Mouse (Mus musculus): ENCODE measurements around the gene Prrc2b.

Prrc2b gene

DNA sequence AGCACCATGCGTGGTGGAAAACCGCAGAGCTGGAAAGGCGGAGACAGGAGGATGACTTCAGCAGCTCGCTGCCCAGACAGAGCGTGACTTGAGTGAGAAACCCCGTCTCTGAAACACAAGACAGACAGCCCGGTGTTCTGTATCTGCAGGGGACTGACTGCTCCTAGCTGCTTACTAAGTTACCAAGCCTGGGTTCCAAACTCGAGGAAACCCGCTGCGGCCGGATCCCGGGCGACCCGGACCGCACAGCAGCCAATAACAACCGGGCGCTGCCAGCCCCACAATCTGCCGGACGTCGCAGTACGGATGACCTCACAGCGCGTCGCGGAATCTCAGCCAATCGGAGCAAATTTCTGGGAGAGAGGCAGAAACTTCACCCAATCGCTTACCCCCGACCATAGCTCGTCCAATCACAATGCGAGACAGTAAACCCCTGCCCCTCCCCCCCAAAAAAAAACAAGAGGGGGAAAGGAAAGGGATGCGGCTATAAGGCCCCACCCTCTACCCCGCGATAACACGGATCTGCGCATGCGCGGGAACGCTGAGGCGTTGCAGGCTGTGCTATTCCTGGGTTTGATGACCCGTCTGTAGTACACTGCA is 13.1 kb upstream of the Prrc2b start:
- DNase-seq (ENCODE audit: low spot score in 2 of 2) = peak; percentile 95 to 97

DNA sequence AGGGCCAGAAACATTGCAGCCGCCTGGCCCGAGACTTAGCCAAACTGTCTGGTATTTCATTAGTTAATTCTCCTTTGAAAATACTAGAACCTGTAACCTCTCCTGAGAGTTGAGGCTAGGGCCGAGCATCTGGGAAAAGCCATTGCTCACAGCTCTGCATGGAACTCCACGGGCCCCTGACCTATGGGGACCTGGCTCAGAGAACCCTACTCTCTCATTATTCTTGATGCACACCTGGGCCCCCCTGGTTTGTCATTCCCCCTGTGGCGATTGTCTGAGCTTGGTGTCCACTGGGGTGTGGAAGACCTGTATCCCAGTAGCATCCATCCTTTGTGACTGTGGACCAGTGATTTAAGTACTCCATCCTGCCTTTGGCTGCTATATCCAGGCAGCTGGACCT is 11.5 kb upstream of the Prrc2b start:
- DNase-seq (ENCODE audit: low spot score in 2 of 2) = no peak

DNA sequence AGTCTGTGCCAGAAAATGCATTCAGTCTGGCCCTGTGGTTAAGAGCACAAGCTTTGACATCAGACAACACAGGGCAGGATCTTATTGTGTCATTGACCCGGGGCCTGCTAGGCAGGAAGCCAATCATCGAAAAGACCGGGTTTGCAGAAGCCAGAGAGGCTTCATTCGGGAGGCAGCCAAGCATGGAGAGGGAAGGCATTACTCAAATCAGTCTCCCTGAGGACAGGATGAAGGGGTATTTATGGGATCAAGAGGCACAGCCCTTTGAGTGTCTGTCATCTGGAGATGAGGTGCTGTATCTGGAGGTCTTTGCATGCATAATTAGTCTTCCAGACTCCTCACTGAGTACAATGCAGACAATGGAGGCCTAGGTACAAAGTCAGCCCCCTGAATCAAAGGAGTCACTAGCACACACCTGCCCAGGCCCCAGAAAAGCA is 10.4 kb upstream of the Prrc2b start:
- DNase-seq (ENCODE audit: low spot score in 2 of 2) = no peak

DNA sequence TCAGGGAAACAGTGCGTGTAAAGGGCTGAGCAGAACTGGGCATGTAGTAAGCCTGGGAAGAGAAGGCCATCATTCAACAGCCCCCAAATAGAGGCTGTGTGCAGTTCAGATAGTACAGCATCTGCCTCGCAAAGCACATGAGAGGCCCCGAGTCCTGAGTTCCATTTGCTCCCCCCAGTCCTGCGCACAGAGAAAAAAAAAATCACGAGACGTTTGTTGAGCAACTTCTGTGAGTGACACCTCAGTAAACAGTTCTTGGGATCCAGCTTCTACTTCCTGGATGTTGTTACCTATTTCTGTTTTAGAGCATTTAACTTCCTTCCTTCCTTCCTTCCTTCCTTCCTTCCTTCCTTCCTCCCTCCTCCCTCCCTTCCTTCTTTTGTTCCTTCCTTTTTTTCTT is 9.3 kb upstream of the Prrc2b start:
- no peak for DNase-seq (ENCODE audit: low spot score in 2 of 2)

DNA sequence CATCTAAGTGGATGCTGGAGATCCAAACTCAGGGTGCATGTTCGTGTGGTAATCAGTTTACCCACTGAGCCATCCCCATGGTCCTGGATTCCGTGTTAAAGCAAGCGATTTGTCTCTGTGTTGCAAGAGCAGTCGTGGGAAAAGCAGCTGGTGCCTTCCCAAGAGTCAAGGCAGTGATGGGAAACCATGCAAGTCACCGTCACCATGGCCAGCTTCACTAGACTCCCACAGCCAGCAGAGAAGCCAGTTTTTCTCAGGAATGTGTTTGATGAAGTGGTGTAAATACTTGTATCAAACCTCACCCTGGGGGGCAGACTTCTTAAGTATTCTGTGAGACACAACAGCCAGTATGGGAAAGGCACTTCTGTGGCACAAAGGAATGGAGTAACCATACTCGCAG is 8.5 kb upstream of the Prrc2b start:
- DNase-seq (ENCODE audit: low spot score in 2 of 2) = no peak

DNA sequence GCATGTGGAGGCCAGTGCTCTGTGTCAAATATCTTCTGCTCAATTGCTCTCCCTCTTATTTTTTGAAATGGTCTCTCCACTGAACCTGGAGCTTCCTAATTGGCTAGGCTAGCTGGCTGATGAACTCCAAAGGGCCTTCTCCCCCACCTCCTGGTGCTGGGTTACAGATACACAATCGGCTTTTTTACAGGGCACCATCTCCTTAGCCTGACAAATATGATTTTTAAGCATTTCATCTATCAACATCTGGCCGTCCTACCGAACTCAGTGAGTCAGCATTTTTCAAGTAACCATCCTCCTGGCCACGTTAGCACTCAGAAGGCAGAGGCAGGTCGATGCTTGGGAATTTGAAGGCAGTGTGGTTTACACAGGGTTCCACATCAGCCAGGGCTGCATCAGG is 6.2 kb upstream of the Prrc2b start:
- no peak for DNase-seq (ENCODE audit: low spot score in 2 of 2)

DNA sequence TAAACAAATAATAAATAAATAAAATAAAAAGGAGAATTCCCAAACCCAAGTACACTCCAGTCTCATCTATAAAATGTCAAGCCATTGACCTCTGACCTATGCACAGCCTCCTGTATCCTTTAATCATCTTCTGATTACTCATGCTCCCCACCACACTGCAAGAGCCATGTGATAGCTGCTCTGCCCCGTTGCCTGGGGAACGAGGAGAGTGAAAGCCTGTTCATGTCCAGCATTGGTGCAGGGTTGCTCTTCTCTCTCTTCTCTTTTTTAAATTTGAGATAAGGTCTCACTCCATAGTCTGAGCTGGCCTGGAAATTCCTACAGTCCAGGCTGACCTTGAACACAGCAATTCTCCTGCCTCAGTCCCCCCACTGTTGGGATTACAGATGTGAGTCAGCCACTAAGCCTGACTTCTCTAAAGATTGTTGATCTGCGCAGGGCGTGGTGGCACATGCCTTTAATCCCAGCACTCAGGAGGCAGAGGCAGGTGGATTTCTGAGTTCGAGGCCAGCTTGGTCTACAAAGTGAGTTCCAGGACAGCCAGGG is 4.2 kb upstream of the Prrc2b start:
- DNase-seq (ENCODE audit: low spot score in 2 of 2) = no peak

DNA sequence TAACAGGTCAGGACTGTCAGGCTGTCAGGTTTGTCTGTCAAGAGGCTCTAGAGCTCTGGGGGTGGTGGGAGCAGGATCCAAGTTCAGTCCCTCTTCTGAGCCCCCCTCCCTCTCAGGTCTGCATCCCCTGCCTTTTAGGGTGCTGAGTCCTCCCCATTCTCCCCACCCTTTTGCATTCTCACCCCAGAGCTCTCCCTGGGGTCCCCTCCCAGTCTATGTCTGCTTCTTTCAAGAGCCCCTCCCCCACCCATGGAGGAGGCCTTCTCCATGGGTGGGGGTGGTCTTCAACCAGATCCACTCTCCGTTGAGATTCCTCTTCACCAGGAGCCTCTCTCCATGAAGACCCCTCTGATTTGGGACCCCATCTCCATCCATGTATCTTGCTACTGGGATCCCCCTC is 747 bp upstream of the Prrc2b start:
- DNase-seq (ENCODE audit: low spot score in 2 of 2) = no peak

DNA sequence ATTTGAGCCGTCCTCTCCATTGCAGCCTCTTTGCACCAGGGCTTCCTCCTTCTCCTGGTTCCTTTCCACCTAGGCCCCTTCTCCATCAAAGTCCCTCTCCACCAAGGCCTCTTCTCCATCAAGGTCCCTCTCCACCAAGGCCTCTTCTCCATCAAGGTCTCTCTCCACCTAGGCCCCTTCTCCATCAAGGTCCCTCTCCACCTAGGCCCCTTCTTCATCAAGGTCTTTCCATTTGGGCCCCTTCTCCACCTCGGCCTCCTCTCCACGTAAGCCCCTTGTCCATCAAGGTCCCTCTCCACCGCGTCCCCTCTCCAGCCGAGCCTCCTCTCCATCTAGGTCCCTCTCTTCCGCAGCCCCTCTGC is 339 bp upstream of the Prrc2b start:
- DNase-seq (ENCODE audit: low spot score in 2 of 2) = no peak

DNA sequence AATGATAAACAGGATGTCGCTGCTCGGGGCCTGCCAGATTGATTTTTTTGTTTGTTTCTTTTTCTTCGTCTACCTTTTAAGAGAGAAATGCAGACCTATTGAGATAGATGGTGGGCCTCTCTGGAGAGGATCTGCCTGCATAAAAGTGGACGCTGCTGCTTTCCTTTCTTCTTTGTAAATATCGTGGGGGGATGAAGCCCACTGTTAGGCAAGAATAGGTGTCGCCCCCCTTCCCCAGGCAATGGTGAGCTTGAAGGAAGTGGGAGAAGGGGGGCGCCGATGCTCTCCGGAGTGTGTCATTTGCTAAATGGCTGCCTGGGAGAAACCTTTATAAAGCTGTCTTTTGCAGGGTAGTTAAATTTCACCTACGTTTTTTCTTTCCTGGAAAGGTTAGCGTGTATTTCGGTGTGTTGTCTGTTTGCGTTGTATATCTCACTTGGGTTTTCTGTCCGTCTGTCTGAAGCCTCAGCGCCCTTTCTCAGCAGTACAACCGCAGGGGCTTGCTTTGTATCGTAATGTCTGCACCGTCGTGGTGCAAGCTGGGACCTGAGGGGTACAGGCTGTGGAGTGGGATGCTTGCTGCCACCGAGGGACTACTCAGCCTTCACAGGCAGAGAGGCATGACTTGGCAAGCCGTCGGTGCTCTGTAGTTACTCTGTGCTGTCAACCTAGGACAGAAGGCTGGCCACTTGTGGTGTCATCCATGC is 931 bp downstream of the Prrc2b start:
- DNase-seq (ENCODE audit: low spot score in 2 of 2) = no peak

DNA sequence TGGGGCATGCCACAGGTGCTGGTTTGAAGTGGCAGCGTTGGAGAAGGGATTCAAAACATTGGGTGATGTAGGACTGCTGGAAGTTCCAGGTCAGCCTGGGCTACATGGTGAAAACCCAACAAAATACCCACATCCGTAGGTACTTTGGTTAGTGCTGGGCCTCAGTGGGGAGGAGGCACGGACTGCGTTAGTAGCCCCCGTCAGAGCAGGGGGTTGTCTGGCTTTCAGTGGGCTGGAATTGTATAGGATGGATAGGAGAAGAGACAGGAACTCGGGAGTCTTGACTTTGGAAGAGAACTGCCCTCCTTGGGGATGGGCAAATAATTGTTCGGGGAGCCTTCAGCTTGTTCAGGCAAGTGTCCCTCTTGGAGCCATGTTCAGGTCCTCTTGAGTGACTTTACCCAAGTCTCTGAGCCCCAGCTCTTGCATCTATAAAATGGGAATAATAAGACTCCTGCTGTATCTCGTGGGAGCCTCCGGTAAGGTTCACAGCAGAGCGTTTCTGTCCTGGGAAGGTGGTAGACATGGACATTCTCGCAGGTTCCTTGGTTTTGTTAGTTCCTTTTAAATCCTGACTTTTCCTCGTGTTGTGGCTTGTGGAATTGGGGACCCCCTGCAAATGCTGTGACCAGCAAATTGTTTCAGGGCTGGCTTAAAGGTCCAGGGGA is 1.6 kb downstream of the Prrc2b start:
- no peak for DNase-seq (ENCODE audit: low spot score in 2 of 2)

DNA sequence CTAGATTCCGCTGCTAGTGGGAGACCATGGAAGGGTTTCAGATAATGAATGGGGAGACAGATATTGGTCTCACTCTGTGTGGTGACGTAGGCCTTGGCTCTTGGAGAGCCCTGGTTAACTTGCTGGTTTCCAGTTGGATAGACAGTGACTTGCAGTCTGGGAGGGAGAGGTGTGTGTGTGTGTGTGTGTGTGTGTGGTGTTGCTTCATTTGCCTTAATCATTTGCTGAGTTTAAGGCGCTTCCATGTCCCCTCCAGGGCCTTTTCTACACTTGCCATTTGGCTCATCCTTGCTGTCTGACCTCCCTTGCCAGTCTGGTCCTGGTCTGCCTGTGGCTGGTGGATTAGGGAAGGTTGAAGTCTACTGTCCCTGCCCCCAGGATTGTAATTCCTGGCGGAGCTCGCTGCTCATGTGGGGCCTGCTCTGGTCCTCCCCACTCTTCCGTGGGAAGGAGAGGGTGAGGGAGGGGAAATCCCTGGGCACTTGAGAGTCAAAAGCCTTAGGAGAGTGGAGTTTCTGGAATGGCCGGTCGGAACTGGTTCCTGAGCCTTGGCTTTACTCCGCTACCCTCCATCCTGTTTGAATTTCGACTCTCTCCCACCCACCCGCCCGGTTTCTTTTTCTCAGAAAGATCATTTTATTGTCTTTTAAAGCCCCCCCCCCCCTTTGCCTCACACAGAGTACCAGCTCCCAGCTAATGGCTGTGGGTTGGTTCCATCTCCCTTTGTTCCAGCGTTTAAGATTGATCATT is 2.3 kb downstream of the Prrc2b start:
- DNase-seq (ENCODE audit: low spot score in 2 of 2) = no peak

DNA sequence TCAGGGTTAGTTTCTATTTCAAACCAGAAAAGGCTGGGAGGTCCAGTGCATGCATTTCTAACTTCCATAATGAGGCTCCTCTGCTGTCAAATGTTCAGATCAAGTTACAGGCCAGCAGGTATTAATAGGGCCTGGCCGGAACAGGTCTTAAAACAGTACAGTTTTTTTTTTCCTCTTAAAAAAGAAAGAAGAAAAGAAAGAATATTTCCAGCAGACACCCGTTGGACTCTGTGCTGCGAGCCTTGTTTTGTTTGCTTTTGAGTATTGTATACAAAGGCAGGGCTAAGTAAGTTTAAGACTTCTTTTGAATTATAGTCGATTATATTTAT is 2.9 kb downstream of the Prrc2b start:
- no peak for DNase-seq (ENCODE audit: low spot score in 2 of 2)

DNA sequence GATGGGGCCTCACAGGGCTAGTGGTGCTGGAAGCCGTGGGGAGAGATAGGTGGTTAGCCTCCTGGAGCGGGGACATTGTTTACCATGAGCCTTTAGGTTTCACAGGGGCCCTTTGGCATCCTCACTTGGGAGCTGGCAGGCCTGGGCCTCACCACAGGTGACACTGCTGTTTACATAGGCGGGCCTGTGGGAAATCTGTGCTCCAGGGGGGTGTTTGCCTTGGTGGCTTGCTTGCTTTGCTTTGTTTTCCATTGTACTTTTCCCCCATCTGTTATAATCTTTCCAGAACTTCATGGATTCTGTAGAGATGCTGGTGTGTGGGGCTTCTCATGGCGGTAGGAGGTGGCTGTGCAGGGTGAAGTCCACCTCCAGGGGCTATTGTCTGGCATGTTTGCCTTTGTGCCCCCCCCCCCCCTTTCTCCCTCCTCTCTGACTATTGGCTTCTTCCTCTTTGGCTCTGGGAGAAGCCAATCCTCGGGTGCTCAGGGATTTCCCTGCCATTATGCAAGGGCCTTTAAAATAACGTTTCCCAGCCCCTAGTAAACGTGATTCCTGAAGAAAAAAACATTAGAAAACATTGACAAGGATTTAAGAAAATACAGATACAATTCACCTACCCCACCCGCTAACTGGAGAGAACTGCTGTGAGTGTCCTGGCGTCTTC is 3.6 kb downstream of the Prrc2b start:
- DNase-seq (ENCODE audit: low spot score in 2 of 2) = no peak

DNA sequence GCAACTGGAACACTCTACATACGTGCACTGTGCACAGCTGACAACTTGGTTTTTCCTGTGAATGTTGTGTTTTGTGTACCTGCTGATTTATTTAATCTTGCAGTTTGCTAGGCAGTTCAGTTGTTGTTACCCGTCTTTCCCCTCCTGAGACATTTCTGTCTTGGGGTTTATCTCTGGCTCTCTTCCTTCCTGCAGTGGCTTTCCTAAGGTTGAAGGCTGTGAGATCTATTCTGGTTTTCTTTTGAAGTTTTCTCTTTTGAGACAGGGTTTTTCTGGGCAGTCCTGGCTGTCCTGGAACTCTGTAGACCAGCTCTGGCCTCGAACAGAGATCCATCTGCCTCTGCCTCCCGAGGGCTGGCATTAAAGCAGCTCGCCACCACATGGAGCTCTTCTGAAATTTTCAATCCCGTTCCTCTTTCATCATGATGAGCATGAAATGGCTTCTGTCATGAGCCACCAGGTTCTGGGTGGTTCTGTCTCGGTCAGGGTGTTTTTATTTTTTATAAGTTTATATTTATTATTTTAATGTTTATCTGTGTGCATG is 4.2 kb downstream of the Prrc2b start:
- DNase-seq (ENCODE audit: low spot score in 2 of 2) = no peak

DNA sequence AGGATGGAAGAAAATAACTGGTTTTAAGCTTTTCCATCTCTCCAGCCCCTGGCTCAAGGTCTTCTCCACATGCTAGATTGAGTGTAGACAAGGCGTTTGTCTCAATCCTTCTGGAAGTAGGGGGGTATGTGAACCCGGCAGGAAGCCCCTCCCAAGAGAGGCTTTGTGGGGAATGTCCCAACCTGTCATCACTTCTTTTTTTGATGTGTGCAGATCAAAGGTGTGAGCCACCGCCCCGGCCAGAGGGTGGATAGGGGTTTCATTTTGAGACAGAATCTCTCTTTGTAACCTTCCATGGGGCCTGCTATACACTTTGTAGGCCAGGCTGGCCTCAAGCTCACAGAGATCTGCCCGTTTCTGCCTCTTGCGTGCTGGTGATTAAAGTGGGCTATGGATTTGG is 4.7 kb downstream of the Prrc2b start:
- no peak for DNase-seq (ENCODE audit: low spot score in 2 of 2)

DNA sequence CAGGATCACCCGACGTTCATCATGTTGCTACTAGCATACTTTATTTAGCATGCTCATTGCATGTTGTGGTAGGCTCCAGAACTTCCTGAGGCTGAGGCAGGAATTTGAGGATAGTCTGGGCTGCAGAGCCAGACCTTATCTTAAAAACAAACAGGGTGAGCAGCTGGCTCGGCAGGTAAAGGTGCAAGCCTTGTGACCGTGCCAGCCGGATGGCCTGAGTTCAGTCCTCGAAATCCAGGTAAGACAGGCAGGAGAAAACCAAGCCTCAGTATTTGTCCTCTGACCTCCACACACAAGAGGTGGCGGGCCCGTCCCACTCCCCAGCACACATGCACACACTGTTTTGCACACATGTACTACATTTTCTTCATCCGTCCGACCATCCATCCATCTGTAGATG is 5.8 kb downstream of the Prrc2b start:
- DNase-seq (ENCODE audit: low spot score in 2 of 2) = no peak

DNA sequence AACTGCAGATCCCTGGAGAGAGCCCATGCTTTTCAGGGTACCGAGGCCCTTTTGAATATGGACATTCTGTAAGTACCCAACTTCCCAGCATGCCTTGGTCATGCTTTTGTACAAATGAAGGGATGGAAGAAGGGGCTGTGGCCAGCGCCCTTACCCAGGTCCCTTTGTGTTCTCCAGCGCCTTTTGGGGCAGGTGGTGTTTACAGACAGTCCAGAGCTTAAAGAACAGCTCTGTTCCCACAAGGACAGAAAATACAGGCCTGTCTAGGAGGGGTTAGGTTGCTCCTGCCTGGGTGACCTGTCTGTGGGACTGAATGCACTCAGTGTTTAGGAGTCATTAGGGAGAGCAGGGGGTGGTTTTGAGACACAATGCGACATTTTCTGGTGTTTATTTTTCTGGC is 6.4 kb downstream of the Prrc2b start:
- DNase-seq (ENCODE audit: low spot score in 2 of 2) = no peak

DNA sequence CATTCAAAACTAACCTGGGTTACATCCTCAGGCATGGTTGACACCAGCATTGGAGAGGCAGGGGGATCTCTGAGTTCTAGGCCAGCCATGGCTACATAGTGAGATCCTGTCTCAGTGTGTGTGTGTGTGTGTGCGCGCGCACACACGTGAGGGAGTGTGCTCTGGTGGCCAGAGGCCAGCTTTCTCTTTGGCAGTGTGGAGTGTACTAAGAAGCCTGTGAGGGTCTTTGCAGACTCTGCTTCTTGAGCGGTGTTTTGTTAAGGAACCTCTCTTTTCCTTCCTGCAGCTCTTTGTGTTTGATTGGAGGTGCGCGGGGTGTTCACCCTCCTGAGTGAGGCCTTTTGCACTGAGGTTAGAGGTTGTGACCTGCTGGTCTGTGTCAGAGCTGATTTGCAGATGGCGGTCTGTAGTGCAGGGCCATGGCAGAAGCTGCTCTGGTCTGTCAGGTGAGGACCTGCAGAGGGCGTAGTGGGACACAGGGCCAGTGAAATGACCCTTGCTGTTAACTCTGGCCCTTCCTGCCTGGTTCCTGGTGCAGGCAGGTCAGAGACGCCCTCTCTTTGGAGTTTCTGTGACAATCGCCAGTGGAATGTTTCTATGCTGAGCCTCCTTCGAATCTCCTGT is 7.8 kb downstream of the Prrc2b start:
- no peak for DNase-seq (ENCODE audit: low spot score in 2 of 2)

DNA sequence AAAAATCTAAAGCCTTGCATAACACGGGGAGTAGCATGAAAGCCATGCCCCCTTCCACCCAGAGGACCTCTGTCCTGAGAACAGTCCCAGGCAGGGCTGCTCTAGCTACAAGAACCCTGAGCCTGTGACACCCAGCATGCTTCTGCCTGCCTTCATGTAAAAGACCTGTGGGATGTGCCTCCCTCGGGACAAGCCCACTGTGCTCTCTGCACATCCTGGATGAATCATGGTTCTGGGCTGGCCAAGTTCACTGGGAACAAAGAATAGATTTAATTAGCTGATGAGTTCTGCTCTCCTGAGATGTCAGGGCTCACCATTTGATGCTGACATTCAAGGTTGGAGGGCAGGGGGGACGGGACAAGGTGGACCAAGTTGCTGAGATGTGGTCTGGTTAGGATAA is 9.6 kb downstream of the Prrc2b start:
- DNase-seq (ENCODE audit: low spot score in 2 of 2) = no peak

DNA sequence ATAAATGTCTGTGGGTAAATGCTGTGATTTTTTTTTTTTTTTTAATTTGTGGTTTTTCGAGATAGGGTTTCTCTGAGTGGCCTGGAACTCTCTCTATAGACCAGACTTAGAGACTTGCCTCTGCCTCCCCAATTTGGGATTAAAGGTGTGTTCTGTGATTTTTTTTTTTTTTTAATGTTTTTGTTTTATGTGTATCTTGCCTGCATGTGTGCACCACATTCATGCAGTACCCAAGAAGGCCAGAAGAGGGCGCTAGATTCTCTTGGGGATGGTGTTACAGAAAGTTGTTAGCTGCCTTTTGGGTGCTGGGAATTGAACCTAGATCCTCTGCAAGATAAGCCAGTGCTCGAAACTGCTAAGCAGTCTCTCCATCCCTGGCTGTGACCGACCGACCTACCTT is 10.1 kb downstream of the Prrc2b start:
- no peak for DNase-seq (ENCODE audit: low spot score in 2 of 2)
